Mouse (Mus musculus): ENCODE results near the gene Psmd9. TPM values are rescaled to one million over a fixed set of nuclear protein-coding genes. Genes with fewer than 3 reads are reported as not detected.

The Psmd9 gene
- polyA plus RNA-seq, 1 experiment, result 21.9 TPM

GRCm38 (mm10) chr5:123258990-123259389, 89.8 kb downstream of the Psmd9 start:
- WGBS, result 42% methylated on average over 5 of the region's 5 CpGs

DNA sequence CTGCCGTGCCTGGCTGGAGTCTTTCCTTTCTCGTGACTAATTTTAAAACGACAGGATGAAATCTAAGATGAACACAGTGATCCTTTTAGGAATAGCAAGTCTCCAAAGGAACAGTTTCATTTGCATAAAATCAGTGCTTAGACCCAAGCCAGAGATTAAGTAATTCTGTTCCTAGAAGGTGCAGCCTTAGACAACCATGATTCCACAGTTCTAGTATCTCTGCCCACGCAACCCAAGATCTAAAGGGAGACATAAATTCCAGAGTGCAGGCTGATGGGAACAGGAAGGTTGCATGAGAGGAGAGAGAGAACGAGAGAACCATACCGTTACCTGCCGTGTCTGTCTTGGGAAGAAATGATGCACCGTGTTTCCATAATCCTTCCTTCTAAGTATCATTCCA, 91.5 kb downstream of the Psmd9 start:
- Histone ChIP-seq H3K27ac (ENCODE audit: insufficient read depth, low read depth, low read length) (no peak overlapping the region), H3K27me3 (ENCODE audit: control insufficient read depth, insufficient read depth, low read length) (no peaks in the 10 kb centered on the region), H3K4me3 (ENCODE audit: low read depth, low read length) (no peak overlapping the region), H3K4me1 (ENCODE audit: control insufficient read depth, insufficient read depth, insufficient read length, low read length) (no peaks in the 10 kb centered on the region), H3K36me3 (ENCODE audit: control insufficient read depth, insufficient read depth, low read length) (no peaks in the 10 kb centered on the region)
- TF ChIP-seq POLR2A (IDR thresholded peaks at IDR 0.05; ENCODE audit: low read depth, low read length) (no peak), CTCF (IDR thresholded peaks at IDR 0.05; ENCODE audit: extremely low read depth, insufficient read length, insufficient replicate concordance, low read depth, low read length) (no peak)
- 80% methylated on average over 8 of the region's 8 CpGs for WGBS

More at GRCm38 (mm10) chr5:123258990-123259389, 89.8 kb downstream of the Psmd9 start:
- TF ChIP-seq POLR2A (IDR thresholded peaks at IDR 0.05; ENCODE audit: low read depth, low read length), result no peak
- peak; percentile 69; the same call in 1 of the 2 replicates for TF ChIP-seq CTCF (IDR thresholded peaks at IDR 0.05; ENCODE audit: extremely low read depth, insufficient read length, insufficient replicate concordance, low read depth, low read length)
- Histone ChIP-seq H3K36me3 (ENCODE audit: control insufficient read depth, insufficient read depth, low read length) (no peaks in the 10 kb centered on the region), H3K4me3 (ENCODE audit: low read depth, low read length) (no peak overlapping the region), H3K4me1 (ENCODE audit: control insufficient read depth, insufficient read depth, insufficient read length, low read length) (no peaks in the 10 kb centered on the region), H3K27me3 (ENCODE audit: control insufficient read depth, insufficient read depth, low read length) (no peaks in the 10 kb centered on the region), H3K27ac (ENCODE audit: insufficient read depth, low read depth, low read length) (no peak overlapping the region)

DNA sequence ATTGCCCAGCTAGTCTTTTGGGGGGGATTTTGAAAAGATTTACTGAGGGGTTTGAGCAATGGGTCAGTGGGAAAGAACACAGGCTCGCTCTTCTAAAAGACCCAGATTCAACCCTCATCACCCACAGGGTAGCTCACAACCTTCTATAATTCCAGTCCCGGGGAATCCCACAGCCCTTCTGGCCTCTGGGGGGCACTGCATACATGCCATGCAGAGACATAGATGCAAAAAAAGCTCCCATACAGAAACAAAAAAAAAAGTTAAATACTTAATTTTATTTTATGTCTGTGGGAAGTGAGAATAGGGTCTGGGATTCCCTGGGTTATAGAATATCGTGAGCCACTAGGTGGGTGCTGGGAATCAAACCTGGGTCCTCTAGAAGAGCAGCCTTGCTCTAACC, 97.7 kb downstream of the Psmd9 start:
- H3K36me3 ChIP-seq (ENCODE audit: control insufficient read depth, insufficient read depth, low read length), result no peaks in the 10 kb centered on the region
- WGBS, result 76% methylated on average over 3 of the region's 3 CpGs
- no peak for TF ChIP-seq POLR2A (IDR thresholded peaks at IDR 0.05; ENCODE audit: low read depth, low read length)
- no peak for TF ChIP-seq CTCF (IDR thresholded peaks at IDR 0.05; ENCODE audit: extremely low read depth, insufficient read length, insufficient replicate concordance, low read depth, low read length)
- H3K4me1 ChIP-seq (ENCODE audit: control insufficient read depth, insufficient read depth, insufficient read length, low read length), result no peaks in the 10 kb centered on the region
- no peaks in the 10 kb centered on the region for H3K27me3 ChIP-seq (ENCODE audit: control insufficient read depth, insufficient read depth, low read length)
- H3K4me3 ChIP-seq (ENCODE audit: low read depth, low read length), result no peak overlapping the region
- no peak overlapping the region for H3K27ac ChIP-seq (ENCODE audit: insufficient read depth, low read depth, low read length)

- no peaks in the 10 kb centered on the region for H3K4me1 ChIP-seq (ENCODE audit: control insufficient read depth, insufficient read depth, insufficient read length, low read length)
- no peak overlapping the region for H3K4me3 ChIP-seq (ENCODE audit: low read depth, low read length)
- TF ChIP-seq CTCF (IDR thresholded peaks at IDR 0.05; ENCODE audit: extremely low read depth, insufficient read length, insufficient replicate concordance, low read depth, low read length), result no peak
- TF ChIP-seq POLR2A (IDR thresholded peaks at IDR 0.05; ENCODE audit: low read depth, low read length), result no peak
- H3K27ac ChIP-seq (ENCODE audit: insufficient read depth, low read depth, low read length), result no peak overlapping the region
- WGBS, result 85% methylated on average over 28 of the region's 28 CpGs
- H3K27me3 ChIP-seq (ENCODE audit: control insufficient read depth, insufficient read depth, low read length), result no peaks in the 10 kb centered on the region
- no peaks in the 10 kb centered on the region for H3K36me3 ChIP-seq (ENCODE audit: control insufficient read depth, insufficient read depth, low read length)
Measured at GRCm38 (mm10) chr5:123268477-123269474, 99.6 kb downstream of the Psmd9 start.

DNA sequence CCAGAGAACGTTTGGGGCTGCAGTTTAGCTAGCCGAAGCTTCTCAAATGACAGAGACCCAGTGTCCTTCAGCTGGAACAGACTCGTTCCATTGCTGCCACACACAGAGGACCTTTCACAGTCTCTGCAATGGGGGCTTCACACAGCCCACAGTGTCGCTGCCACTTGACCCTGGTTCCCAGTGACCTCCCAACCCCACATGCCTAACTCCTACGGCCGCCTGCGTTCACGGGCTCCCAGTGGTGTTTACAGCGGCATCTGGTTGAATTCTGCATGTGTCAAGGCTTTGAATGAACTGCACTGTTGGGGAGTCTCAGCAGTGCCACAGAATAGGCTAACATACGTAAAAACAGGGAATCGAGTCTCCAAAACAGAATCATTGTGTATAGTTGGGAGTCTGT, 101.7 kb downstream of the Psmd9 start:
- no peaks in the 10 kb centered on the region for H3K27me3 ChIP-seq (ENCODE audit: control insufficient read depth, insufficient read depth, low read length)
- 81% methylated on average over 11 of the region's 11 CpGs for WGBS
- TF ChIP-seq POLR2A (IDR thresholded peaks at IDR 0.05; ENCODE audit: low read depth, low read length), result no peak

GRCm38 (mm10) chr5:123272927-123273326, 103.7 kb downstream of the Psmd9 start:
- H3K36me3 ChIP-seq (ENCODE audit: control insufficient read depth, insufficient read depth, low read length), result no peaks in the 10 kb centered on the region
- TF ChIP-seq POLR2A (IDR thresholded peaks at IDR 0.05; ENCODE audit: low read depth, low read length), result no peak
- H3K4me3 ChIP-seq (ENCODE audit: low read depth, low read length), result no peak overlapping the region
- H3K4me1 ChIP-seq (ENCODE audit: control insufficient read depth, insufficient read depth, insufficient read length, low read length), result no peaks in the 10 kb centered on the region
- H3K27ac ChIP-seq (ENCODE audit: insufficient read depth, low read depth, low read length), result no peak overlapping the region
- WGBS, result 78% methylated on average over 5 of the region's 5 CpGs
- no peaks in the 10 kb centered on the region for H3K27me3 ChIP-seq (ENCODE audit: control insufficient read depth, insufficient read depth, low read length)

More for the DNA sequence above, 101.7 kb downstream of the Psmd9 start:
- Histone ChIP-seq H3K36me3 (ENCODE audit: control insufficient read depth, insufficient read depth, low read length) (no peaks in the 10 kb centered on the region), H3K4me1 (ENCODE audit: control insufficient read depth, insufficient read depth, insufficient read length, low read length) (no peaks in the 10 kb centered on the region), H3K4me3 (ENCODE audit: low read depth, low read length) (no peak overlapping the region), H3K27ac (ENCODE audit: insufficient read depth, low read depth, low read length) (no peak overlapping the region)

DNA sequence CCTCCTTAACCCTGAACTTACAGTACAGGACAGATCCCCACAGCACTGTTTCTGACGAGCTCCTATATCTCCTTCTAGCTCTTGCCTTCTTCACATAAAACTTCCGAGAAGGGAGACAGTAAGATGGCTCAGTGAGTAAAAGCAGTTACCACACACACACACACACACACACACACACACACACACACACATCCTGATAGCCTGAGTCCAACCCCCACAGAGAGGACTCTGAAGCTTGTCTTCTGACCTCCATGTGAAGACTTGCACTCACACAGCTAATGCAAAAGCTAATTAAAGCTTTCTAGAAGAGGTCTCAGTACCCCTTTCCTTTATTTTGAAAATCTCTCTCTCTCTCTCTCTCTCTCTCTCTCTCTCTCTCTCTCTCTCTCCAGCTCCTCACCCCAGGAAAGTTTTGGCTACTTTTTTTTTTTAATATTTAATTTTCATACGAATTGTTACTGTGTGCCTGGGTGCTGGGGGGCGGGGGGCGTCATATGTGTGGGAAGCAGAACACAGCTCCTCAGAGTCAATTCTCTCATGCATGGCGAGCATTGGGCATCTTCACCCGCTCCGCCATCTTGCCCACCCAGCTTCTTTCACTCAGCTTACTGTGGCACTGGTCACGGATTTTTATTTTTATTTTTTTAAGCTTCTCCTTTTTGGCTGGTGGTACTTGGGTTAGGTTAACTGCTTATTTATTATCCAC, 107.6 kb downstream of the Psmd9 start:
- no peaks in the 10 kb centered on the region for H3K27me3 ChIP-seq (ENCODE audit: control insufficient read depth, insufficient read depth, low read length)
- 77% methylated on average over 9 of the region's 9 CpGs for WGBS
- TF ChIP-seq CTCF (IDR thresholded peaks at IDR 0.05; ENCODE audit: extremely low read depth, insufficient read length, insufficient replicate concordance, low read depth, low read length) (no peak), POLR2A (IDR thresholded peaks at IDR 0.05; ENCODE audit: low read depth, low read length) (no peak)
- H3K27ac ChIP-seq (ENCODE audit: insufficient read depth, low read depth, low read length), result no peak overlapping the region
- H3K4me3 ChIP-seq (ENCODE audit: low read depth, low read length), result no peak overlapping the region
- H3K36me3 ChIP-seq (ENCODE audit: control insufficient read depth, insufficient read depth, low read length), result no peaks in the 10 kb centered on the region
- H3K4me1 ChIP-seq (ENCODE audit: control insufficient read depth, insufficient read depth, insufficient read length, low read length), result no peaks in the 10 kb centered on the region

All from small intestine, adult 2 months (tissue).